Mouse (Mus musculus): ENCODE measurements around the gene Stk10.

Gene Stk10

DNA sequence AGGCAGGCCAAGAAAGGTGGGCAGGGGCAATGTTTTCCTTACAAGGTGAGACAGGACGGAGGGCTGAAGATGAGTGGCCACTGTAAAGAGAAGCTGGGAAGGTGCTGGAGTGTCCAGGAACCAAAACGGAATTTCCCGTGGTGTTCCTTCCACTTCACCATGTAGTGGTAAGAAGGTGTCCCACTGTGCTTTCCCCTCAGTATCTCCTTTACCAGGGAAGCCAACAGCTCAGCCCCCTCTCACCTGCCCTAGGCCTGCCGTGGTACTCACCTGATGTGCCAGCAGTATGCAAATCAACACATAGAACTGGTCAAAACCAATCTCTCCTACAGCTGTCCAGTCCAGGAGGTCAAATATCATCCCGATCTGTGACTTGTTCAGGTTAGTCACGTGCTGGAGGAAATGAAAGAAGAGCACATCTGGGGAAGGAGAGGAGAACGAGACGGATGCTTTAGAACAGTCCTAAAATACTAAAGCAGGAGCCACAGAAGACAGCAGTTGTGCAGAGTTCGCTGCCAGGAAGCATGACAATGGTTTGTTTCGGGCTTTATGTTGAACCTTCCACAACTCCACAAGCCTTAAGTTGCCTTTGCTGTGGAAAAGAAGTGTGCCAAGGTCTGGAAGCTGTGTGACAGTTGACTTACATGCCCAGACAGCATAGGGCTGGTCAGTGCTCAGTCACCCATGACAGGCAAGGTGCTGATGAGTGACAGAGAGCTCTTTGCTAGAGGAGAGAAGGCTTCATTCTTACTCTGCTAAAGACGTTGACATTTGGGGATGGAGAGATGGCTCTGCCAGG, 8.8 kb upstream of the Stk10 start:
- ATAC-seq (ENCODE audit: low TSS enrichment), result no peak

DNA sequence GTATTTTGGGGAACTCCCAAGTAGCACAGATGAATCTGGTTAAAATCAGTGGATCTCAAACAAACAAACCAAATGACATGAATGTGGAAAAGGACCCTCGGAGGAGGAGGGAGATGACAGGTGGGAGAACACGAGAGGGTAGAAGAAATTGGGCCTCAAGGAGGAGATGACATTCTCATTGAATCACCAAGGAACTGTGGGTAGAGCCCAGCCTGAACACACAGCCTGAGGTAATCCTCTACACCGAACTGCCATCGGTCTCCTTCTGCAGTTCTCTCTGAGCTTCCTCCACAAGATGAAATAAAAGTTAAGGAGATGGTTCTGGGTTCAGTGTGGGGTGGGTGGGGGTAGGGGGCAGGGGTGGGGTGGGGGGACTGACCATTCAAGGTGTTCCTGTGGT, 6.1 kb upstream of the Stk10 start:
- no peak for ATAC-seq (ENCODE audit: low TSS enrichment)

DNA sequence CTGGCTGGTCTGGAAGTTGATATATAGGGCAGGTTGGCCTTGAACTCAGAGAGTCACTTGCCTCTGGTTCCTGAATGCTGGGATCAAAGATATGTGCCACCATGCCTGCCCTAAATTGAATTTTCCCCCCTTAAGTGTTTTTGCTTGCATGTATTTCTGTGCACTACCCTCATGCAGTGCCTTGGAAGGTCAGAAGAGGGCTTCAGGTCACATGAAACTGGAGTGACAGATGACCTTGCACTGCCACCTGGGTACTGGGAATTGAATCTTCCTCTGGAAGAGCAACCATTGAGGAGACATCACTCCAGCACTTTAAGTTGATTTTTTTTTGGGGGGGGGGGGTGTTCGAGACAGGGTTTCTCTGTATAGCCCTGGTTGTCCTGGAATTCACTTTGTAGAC, 3.0 kb upstream of the Stk10 start:
- ATAC-seq (ENCODE audit: low TSS enrichment), result no peak

DNA sequence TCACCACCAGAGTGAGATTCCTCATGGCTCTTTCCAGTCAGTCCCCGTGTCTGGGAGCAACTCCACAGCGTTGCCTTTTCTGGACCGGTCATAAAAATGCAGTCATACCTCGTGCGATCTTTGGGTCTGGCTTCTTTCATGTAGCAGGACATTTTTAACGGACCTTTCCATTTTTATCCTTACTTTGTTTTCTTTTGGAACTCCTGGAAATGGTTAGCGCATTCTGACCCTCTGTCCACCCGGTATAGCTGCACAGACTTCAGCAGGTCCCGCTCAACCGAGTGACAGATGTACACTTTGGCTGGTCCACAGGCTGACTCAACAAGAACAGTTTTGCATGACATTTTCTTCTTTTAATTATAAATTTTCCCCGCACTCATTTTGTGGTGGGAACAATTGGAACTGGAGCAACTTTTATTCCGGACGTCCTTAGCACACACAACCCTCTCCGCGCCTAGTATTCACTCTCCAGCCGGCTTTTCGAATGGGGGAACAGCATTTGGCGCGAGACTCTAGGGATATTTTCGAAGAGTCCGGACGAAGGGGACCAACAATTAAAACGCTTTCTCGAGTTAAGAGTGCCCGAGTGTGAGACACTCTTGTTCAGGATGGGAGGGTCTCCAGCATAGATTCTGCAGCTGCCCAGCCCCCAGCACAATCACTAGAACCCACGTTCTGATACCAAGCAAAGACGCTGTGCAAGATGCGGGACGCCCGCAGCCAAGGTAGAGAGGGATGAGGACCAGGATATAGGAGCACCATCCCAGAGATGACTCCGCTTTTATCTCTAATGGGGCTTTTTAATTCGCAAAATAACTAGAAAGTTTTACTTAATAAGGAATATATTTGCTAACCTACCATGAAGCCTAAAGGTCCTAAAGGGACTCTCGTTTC, 987 bp upstream of the Stk10 start, which contains the start of gene Efcab9:
TSS of gene Efcab9 (minus strand) at position 211 of the 894 bp plus-strand sequence.
- peak; percentile 19; the same call in 1 of the 2 replicates for ATAC-seq (ENCODE audit: low TSS enrichment)

DNA sequence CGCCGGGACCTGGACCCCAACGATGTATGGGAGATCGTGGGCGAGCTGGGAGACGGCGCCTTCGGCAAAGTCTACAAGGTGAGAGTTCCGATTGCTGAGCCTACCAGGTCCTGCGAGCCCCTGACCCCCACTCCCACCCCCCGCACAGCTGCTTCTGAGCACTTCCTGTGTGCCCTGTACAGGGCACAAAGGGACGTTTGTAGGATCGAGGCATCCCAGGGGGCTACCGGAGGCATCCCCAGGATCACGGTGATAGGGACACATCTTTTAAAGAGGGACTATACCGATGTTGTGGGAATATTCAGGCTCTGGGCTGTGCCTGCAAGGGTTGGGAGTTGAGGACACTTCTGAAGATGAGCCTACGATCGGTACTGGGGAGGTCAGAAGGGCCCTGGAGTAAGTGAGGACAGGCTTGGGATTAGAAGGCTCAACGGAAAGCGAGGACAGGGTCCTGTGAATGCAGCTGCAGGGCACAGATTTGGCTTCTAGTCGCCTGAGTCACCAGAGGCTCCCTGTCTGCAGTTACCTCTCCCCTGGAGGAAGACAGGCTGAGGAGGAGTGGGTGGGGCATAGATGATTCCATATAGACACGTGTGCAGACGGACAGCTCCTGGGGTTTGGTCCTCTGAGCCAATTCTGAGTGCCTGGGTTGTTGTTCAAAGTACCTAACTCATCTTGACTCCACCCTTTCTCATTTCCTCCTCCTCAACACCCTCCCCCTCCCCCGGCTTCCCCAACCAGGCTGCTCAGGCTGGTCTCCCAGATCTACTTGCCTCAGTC, 567 bp downstream of the Stk10 start:
- ATAC-seq (ENCODE audit: low TSS enrichment), result peak; percentile 56

DNA sequence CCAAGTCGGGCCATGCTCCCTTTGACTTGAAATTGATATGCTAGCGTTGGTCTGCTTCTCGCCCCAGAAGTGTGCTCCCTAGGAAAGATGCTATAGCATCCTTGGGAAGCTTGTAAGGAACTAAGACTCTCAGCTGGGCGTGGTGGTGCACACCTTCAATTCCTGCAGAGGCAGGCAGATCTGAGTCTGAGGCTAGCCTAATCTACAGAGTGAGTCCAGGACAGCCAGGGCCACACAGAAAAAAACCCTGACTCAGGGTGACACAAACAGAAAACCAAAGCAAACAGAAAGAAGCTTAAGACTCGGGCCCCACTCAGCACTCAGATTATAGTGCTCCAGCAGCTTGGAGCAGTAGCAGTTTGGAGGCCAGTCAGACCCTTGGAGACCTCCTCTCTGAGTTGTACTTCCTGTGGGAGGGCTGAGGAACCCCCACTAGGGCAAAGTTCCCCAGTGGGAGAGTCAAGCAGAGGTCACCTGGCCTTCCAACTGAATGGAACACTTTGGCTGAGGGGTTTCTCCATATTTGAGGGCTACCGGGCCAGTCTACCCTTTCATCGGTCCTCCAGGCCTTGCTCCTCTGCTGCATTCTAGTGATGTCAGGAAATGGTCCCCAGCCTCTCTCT, 1.5 kb downstream of the Stk10 start:
- ATAC-seq (ENCODE audit: low TSS enrichment), result no peak

DNA sequence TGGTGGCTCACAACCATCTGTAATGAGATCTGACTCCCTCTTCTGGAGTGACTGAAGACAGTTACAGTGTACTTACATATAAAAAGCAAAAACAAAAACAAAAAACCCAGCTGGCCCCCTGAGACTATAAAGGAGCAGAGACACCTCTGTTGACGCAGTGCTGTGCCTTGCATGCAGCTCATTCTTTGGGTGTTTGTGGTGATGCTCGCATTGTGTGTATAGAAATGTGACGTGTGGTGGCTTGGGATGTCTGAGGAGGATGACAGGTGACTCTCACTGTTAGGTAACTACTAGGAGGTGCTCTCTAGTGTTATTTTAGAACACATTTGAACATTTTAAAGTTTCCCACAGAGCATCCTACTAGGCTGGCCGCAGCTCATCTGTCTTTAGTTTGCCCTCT, 2.5 kb downstream of the Stk10 start:
- ATAC-seq (ENCODE audit: low TSS enrichment), result no peak

DNA sequence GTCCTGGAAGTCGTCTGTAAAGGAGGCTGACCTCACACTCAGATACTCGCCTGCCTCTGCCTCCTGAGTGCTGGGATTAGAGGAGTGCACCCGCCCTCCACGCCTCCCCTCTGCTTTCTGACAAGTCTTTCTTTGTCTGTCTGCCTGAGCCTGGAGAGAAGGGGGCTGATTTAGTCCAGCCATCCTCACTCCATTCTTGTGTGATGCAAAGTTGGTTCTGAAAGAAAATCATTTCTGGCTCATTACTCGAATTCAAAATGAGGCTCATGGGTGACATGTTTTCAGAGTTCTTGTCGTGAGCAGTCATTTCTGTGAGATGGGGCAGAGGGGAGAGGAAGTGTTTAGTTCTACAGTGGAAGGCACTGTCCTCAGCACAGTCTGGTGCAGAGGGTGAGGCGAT, 3.8 kb downstream of the Stk10 start:
- no peak for ATAC-seq (ENCODE audit: low TSS enrichment)

DNA sequence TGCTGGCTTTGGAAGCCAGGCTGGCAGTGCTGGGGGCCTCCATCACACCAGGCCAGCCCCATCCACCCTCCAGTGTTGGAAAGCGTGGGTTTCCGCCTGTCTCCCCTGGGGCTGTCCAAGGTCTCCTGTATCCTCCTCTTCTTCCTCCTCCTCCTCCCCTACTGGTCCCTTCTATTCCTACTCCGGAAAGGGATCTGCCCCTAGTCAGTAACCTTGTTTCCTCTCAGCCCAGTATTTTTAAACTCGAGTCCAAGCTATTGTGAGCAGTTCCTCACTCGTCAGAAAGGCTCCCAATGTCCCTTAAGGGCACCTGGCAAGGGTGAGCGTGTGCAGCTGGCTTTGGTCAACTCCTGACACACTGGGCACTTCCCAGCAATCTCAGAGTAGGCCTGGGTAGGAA, 5.3 kb downstream of the Stk10 start:
- ATAC-seq (ENCODE audit: low TSS enrichment), result no peak

DNA sequence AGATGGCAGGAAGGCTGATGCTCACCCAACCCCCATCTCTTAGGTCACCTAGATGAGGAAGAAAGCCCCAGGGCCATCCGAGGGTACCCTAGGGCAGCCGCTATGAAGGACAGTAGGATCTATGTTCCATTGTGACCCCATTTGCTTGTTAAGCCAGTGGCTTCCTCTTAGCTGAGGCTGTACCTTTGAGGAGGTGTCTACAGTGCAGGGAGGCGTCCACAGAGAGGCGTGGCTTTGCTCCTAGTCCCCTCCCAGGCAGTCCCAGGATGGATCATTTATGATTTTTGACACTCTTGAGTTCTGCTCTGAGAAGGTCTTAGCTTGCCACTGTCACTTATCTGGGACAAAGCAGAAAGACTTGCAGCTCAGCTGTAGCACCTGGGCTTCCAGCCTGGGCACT, 5.7 kb downstream of the Stk10 start:
- ATAC-seq (ENCODE audit: low TSS enrichment), result no peak

DNA sequence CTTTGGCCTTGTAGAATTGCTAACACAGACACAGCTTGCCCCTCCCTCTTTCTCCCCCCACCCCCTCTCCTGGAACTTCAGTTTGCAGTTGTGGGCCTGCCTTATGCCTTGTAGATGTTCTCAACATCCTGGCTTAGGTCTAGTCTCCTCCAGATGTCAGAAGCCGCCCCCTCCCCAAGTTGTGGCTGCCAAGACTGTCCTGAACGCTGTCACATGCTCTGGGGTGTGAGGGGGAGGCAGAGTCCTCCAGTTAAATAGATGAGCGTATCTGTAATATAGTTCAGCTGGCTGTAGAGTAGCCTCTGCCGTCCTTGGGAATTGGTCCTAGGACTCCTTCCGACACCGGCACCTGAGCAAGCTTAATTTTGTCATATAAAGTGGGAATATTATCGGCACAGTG, 6.6 kb downstream of the Stk10 start:
- ATAC-seq (ENCODE audit: low TSS enrichment), result no peak

DNA sequence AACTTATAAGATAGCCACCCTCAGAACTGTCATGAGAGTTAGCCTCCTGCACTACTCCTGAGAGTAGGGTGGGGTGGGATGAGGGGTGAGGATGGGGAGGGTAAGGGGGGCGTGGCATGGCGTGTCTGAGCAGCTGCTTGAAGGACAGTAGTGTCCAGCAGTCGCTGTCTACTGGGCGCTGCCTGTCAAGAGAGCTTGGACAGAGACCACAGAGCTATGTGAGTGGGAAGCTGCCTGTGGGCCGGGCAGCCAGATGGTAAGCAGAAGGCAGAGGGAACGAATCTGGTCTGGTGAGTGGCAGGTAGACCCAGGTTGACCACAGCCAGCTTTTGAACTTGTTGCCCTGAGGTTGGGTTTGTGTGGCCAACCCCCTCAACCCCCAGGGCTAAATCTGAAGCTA, 7.4 kb downstream of the Stk10 start:
- no peak for ATAC-seq (ENCODE audit: low TSS enrichment)

DNA sequence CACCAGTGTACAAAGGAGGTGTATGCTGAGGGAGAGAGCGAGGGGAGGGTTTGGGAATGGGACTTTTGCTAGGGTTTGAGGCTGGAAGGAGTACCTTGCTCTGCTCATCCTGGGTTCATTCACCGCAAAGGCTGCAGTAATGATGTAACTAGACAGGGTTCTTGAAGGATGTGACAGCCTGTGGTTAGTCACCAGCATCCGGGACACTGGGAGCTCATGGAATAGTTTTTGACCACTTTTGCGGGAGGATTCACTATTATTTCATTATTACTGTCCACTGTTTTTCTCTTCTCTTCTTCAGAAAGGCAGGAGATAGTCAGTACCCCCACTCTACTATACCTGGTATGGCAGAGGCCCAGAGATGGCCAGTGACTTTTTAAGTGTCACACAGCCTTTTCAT, 9.1 kb downstream of the Stk10 start:
- ATAC-seq (ENCODE audit: low TSS enrichment), result no peak

DNA sequence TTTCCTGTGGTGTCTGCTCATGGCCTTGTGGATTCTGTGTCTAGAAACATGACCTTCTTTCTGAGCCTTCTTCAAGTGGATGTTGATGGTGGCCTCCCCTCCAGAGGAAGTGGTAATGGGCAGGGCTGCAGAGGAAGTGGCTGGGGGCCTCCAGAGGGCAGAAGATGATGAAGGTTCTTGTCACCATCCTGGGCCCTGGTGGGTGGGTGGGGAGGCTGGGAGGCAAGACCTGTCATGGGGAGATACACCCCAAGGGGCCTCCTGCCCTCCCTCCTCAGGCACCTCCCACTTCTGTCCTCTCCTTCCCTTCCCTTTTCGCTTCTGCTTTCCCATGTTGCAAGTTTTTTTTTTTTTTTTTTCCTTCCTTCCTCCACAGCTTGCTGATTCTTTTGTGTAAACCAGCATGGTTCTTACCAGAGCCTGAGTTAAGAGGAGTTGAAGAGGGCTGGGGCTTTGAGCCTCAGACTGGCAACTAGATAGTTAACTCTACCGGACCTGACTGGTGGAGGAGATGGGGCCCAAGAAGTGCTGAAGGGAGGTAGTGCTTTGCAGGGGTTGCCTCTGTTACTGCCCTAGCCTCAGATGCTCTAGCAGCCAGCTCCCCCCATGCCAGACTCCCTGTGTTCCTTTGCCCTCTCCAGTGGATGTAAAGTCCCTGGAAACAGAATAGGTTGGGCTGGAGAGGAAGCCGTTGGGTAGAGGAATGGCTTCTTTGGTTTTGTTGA, 9.7 kb downstream of the Stk10 start:
- ATAC-seq (ENCODE audit: low TSS enrichment), result no peak

DNA sequence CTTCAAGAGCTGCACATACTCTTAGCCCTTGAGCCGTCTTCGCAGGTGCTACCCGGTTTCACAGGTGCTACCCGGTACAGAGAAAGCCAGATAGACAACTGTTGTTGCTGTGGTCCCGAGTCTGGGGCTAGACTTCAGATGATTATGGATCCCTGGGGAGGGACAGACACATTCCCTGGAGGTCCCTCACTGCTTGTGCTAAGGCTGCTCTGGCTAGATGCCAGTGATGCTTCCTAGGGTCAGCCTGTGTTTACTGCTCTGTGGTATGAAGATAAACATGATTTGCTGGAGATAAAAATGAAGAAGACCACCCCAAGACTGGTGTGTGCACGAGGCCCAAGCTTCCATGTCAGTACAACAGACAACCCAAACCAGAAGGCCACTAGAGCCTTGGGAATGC, 10.9 kb downstream of the Stk10 start:
- no peak for ATAC-seq (ENCODE audit: low TSS enrichment)

DNA sequence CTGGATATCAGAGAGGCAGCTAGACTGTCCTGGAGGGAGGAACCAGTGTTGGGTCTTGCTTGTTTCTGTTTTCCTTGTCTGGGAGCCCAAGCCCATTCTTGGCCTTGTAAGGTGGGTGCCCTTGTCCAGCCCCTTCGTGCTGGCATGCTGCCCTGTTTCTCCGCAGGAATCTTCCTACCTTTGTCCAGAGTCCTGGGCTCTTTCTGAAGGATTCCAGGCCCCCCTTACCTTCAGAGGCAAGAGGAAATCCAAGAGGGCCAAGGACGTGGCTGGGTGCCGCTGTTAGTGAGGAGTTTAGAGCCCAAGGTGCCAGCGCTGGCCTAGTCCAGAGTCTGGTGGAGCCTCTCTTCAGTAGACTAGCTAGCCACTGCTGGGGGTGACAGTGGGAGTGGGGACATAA, 11.4 kb downstream of the Stk10 start:
- ATAC-seq (ENCODE audit: low TSS enrichment), result no peak

DNA sequence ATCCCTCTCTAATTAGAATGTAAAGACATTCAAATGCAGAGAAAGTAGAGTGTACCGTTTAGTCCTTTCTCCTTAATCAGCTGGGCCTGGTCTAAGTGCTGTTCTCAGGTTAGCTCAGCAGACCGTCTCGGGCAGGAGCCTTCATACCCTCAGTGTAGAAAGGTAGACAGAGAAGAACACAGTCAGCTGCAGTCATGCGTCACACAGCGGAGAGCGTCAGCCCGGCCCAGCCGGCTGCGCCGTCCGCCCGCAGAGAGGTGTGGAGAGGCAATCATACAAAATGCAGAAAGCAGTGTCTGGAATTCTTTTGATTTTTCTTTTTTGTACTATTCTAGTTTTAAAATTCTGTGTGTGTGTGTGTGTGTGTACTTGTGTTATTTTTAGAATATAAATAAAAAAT, 12.5 kb downstream of the Stk10 start:
- peak; percentile 84 for ATAC-seq (ENCODE audit: low TSS enrichment)

DNA sequence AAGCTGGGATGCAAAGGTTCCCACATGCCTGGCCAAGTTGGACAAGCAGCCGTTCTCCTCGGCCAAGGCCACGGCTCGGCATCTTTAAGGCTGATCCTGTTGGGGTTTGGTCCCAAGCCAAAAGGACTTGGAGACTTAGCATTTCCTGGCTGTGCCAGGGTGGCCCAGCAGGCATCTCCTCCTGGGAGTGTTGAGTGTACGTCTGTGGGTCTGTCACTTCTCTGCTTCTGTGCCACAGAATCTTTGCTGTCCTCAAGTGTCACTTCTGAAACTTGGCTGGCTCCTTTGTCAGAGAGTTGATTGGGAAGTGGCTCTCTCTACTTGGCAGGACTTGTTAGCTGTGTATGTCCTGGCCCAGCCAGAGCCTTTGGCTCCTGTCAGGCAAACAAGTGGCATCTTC, 13.4 kb downstream of the Stk10 start:
- no peak for ATAC-seq (ENCODE audit: low TSS enrichment)

DNA sequence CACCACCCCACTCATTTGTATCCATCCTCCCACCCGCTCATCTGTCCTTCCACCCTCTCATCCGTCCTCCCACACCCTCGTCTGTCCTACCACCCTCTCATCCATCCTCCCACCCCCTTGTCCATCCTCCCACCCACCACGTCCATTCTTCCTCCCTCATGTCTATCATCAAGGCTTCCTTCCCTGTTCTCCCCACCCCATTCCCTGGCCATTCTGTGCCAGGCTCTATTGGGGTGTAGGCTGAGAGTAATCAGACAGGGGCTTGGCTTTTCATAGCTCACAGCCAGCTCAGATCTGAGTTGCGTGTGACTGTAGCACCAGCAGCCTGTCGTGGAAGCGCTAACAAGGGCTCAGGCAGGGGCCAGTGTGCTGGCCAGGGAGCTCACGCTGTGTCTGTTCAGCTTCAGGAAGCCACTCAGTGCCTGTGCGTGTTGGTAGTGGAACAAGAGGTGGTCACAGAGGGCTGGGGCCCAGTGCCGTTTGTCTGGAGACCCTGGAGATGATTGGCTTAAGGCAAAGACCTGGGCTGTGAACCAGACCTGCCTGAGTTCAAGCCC, 14.4 kb downstream of the Stk10 start:
- ATAC-seq (ENCODE audit: low TSS enrichment), result no peak

DNA sequence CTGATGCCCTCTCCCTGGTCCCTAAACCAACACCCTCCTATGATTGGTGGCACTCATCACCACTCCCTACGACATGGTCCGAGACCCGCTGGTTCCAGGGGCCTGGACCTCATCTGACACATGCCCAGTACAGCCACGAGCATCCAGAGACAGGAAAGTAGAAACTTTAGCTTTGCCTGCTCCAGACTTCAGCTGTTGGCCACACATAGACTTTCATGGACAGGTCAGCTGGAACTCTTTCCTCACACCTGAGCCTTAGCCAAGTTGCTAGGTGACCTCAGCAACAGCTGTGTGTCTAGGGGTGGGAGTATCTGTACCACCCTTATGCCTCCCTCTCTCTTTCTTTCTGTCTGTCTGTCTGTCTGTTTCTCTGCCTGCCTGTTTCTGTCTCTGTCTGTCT, 15.1 kb downstream of the Stk10 start:
- no peak for ATAC-seq (ENCODE audit: low TSS enrichment)

DNA sequence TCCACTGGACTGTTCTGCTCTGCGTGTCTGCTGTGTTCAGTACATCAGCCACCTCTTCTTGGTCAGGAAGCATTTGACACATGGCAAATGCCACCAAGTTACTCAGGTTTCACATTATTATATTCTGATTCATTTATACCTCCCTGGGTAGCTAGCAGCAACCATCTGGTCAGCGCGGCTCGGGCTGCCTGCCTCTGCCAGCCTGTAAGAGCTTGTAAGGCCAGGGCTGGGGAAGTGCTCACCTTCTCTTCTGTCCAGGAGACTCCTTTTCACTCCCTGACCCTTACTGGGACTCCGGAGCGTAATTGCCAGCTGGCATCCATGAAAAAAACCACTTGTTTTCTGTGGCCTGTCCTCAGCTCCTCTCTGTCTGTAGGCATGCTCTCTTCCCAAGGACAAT, 16.1 kb downstream of the Stk10 start:
- no peak for ATAC-seq (ENCODE audit: low TSS enrichment)

Measured in frontal cortex, adult (tissue).